Mouse (Mus musculus): Measurements from ENCODE around the gene Stat3. TPM values are rescaled to one million over a fixed set of nuclear protein-coding genes. Genes with fewer than 3 reads are reported as not detected.

Stat3 gene
- polyA plus RNA-seq (2017; shearing (Covaris generic)), result 307 TPM

GRCm38 (mm10) chr11:100939512-100940151 lies at the start of gene Stat3:
Gene Stat3 (minus strand): TSS chr11:100939540.

GRCm38 (mm10) chr11:100970557-100970937 lies 31.2 kb upstream of the Stat3 start, which contains the start of gene Cavin1:
Gene Cavin1 (minus strand): TSS chr11:100970887.

DNA sequence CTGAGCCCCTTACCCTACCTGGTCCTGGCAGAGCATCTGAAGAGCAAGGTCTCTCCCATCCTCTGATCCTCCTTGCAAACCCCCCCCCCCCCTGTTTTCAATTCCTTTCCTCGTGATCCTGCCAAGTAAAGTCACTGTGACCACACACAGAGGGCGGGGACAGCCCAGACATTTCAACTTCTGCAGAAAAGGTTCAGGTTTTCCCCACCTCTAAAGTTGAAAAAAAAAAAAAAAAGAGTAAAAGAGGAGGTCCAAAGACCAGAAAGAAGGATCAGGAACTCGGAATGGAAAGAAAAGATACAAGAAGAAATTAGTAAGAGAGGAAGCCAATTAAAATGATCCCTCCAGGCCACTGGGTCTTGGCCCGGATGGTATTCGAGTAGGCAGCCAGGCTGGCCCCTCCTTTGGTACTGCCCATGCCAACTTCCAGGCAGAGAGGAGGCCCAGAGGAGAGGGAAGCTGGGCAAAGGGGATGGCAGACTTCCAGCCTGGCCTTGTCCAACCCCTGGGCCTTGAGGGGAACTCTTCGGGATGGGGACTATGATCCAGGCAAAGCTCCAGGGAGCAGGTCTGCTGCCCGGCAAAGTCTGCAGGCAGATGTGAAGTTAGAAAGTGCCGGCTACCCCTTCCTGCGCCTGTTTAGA lies 80.3 kb downstream of the Stat3 start, which contains the start of gene Stat5a:
Stat5a (plus strand) TSS at position 417 of the 644 bp plus-strand sequence.

DNA sequence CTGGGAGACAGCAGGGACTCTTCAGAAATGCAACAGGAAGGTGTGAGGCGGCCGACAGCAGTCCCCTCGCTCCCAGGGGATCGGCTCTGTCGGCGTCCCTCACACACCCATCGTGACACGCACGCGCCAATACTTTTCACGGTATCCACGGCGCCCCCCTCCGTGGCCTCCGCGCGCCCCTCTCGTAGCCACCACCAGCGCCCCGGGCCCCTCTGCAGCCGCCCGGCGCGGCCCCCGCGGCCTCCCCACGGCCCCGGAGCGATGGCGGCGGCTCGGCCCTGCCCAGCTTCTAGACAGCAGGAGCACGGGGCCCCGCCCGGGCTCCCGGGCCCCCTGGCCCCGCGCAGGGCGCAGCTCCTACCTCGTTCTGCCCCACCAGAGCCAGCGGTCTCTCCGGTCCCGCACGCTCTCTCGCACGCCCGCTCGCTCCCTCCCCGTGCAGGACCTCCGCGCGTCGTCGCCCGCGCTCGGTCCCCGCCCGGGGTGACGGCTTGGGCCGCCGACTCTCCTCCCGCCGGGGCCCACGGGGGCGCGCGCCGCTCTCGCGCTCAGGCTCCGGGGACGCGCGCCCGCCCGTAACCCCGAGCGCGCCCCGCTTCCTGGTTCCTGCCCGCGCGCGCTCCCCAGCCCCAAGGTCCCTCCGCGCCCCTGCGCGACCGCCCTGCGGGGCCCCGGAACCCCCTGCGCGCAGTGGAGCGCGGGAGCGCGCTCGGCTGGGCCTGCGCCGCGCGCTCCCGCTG lies 89.1 kb downstream of the Stat3 start, which contains the start of gene Stat5b:
Stat5b (minus strand) TSS at position 687 of the 740 bp plus-strand sequence.

Other genes with a start within 250 kb of the Stat3 start
- gene Zfp385c, start 247.1 kb downstream of the Stat3 start, polyA plus RNA-seq (2017; shearing (Covaris generic)), result 0.20 TPM
- gene Dhx58, start 235.3 kb downstream of the Stat3 start, polyA plus RNA-seq (2017; shearing (Covaris generic)), result 32.3 TPM
- 43.7 TPM for gene Kat2a, start 227.1 kb downstream of the Stat3 start, polyA plus RNA-seq (2017; shearing (Covaris generic))
- 0.88 TPM for gene Hspb9, start 225.7 kb downstream of the Stat3 start, polyA plus RNA-seq (2017; shearing (Covaris generic))
- 58.6 TPM for gene Rab5c, start 201.3 kb downstream of the Stat3 start, polyA plus RNA-seq (2017; shearing (Covaris generic))
- 0.20 TPM for gene Kcnh4, start 179.6 kb downstream of the Stat3 start, polyA plus RNA-seq (2017; shearing (Covaris generic))
- gene Hcrt, start 176.6 kb downstream of the Stat3 start, polyA plus RNA-seq (2017; shearing (Covaris generic)), result not detected
- gene Ghdc, start 168.6 kb downstream of the Stat3 start, polyA plus RNA-seq (2017; shearing (Covaris generic)), result 5.0 TPM
- gene Stat5b, start 88.8 kb downstream of the Stat3 start, polyA plus RNA-seq (2017; shearing (Covaris generic)), result 173 TPM
- 102 TPM for gene Stat5a, start 80.2 kb downstream of the Stat3 start, polyA plus RNA-seq (2017; shearing (Covaris generic))
- 0.38 TPM for gene Cavin1, start 31.3 kb upstream of the Stat3 start, polyA plus RNA-seq (2017; shearing (Covaris generic))
- 10.3 TPM for gene Atp6v0a1, start 69.9 kb upstream of the Stat3 start, polyA plus RNA-seq (2017; shearing (Covaris generic))
- gene Naglu, start 130.5 kb upstream of the Stat3 start, polyA plus RNA-seq (2017; shearing (Covaris generic)), result 6.7 TPM
- 0.42 TPM for gene Hsd17b1, start 138.9 kb upstream of the Stat3 start, polyA plus RNA-seq (2017; shearing (Covaris generic))
- gene Coasy, start 143.0 kb upstream of the Stat3 start, polyA plus RNA-seq (2017; shearing (Covaris generic)), result 35.2 TPM
- 126 TPM for gene Mlx, start 147.7 kb upstream of the Stat3 start, polyA plus RNA-seq (2017; shearing (Covaris generic))
- 8.4 TPM for gene Psmc3ip, start 155.9 kb upstream of the Stat3 start, polyA plus RNA-seq (2017; shearing (Covaris generic))
- 70.2 TPM for gene Retreg3, start 180.4 kb upstream of the Stat3 start, polyA plus RNA-seq (2017; shearing (Covaris generic))
- gene Tubg1, start 180.4 kb upstream of the Stat3 start, polyA plus RNA-seq (2017; shearing (Covaris generic)), result 45.3 TPM
- 4.3 TPM for gene Tubg2, start 216.4 kb upstream of the Stat3 start, polyA plus RNA-seq (2017; shearing (Covaris generic))
- gene Cntnap1, start 231.0 kb upstream of the Stat3 start, polyA plus RNA-seq (2017; shearing (Covaris generic)), result 0.13 TPM
- 0.24 TPM for gene Plekhh3, start 231.8 kb upstream of the Stat3 start, polyA plus RNA-seq (2017; shearing (Covaris generic))
- gene Ccr10, start 235.9 kb upstream of the Stat3 start, polyA plus RNA-seq (2017; shearing (Covaris generic)), result 1.9 TPM